Mouse (Mus musculus): Measurements from ENCODE around the gene Aars2.

- TF ChIP-seq CTCF (IDR thresholded peaks at IDR 0.05; ENCODE audit: insufficient read depth, low read length) (no peak), POLR2A (IDR thresholded peaks at IDR 0.05; ENCODE audit: borderline replicate concordance, extremely low read depth, low read depth, low read length) (no peak)
Measured at GRCm38 (mm10) chr17:45553065-45553464, 46.4 kb downstream of the Aars2 start.
